Mouse (Mus musculus) CH12.LX (cell line): ENCODE data around the gene Gng8. TPM values are rescaled to one million over a fixed set of nuclear protein-coding genes. Genes with fewer than 3 reads are reported as not detected.

ENCODE experiments used
- DNase-seq: peaks from one replicate; pipeline ENCODE4 v3.0.0-alpha.2; 2013; ENCODE audit errors: extremely low read depth
- H3K27ac ChIP-seq: 2 replicates; pipeline ENCODE4 v1.5.1; 2012; ENCODE audit warnings: low read depth, mild to moderate bottlenecking, control low read depth, moderate library complexity; ENCODE audit not compliant: insufficient read depth
- H3K27me3 ChIP-seq: replicated peaks from 2 replicates; pipeline ENCODE3; 2012; ENCODE audit warnings: inconsistent platforms
- H3K36me3 ChIP-seq, 2 experiments: replicated peaks in 1 of 2; 2 replicates each; pipeline versions ENCODE3 to v1.6.1; 2012; ENCODE audit warnings: inconsistent platforms in 1 of 2, low read length in 1 of 2, mild to moderate bottlenecking in 1 of 2, mixed read lengths in 1 of 2, moderate library complexity in 1 of 2; ENCODE audit not compliant: control insufficient read depth in 1 of 2, insufficient read depth in 1 of 2
- H3K4me1 ChIP-seq, 2 experiments: 2 replicates each; pipeline ENCODE4 v1.6.1; 2012; ENCODE audit warnings: inconsistent platforms in 1 of 2, moderate library complexity in 1 of 2; ENCODE audit not compliant: insufficient read depth in 2 of 2, control insufficient read depth in 1 of 2
- H3K4me2 ChIP-seq: 2 replicates; pipeline ENCODE4 v1.6.1; 2012; ENCODE audit warnings: low read depth, mild to moderate bottlenecking, control low read depth; ENCODE audit not compliant: poor library complexity, insufficient read depth, severe bottlenecking
- H3K4me3 ChIP-seq, 3 experiments: fragments of 150-350 bp in 1 of 3; sonication (generic) in 1 of 3; replicated peaks in 1 of 3; 2 replicates each; pipeline versions ENCODE3 to v1.5.1; 2011 to 2012; ENCODE audit warnings: low read depth in 2 of 3, low read length in 2 of 3, mild to moderate bottlenecking in 2 of 3, moderate library complexity in 2 of 3, control low read depth in 1 of 3, improper control_type of control experiment in 1 of 3, inconsistent platforms in 1 of 3, mixed read lengths in 1 of 3; ENCODE audit not compliant: poor library complexity in 1 of 3
- H3K79me2 ChIP-seq: replicated peaks from 2 replicates; pipeline ENCODE4 v1.6.1; 2012; ENCODE audit warnings: mild to moderate bottlenecking, moderate library complexity; ENCODE audit not compliant: control insufficient read depth, poor library complexity, insufficient read depth, severe bottlenecking; ENCODE audit errors: extremely low read depth
- H3K9ac ChIP-seq: 2 replicates; pipeline ENCODE4 v1.6.1; 2012; ENCODE audit warnings: low read depth, mild to moderate bottlenecking, control low read depth, moderate library complexity; ENCODE audit not compliant: insufficient read depth
- H3K9me3 ChIP-seq: replicated peaks from 2 replicates; pipeline ENCODE3; 2012; ENCODE audit warnings: low read length, inconsistent platforms, mixed read lengths
- BHLHE40 ChIP-seq: IDR thresholded peaks from 2 replicates; pipeline ENCODE4 v1.6.1; 2011; ENCODE audit warnings: mild to moderate bottlenecking, low read depth, low read length, improper control_type of control experiment
- CHD1 ChIP-seq: IDR thresholded peaks from 2 replicates; pipeline ENCODE4 v1.6.1; 2012; ENCODE audit warnings: low read depth, low read length, improper control_type of control experiment, inconsistent platforms
- CHD2 ChIP-seq: IDR thresholded peaks from 2 replicates; pipeline ENCODE4 v1.6.1; 2011; ENCODE audit warnings: low read length, improper control_type of control experiment
- CTCF ChIP-seq, 2 experiments: IDR thresholded peaks in 1 of 2; conservative IDR thresholded peaks in 1 of 2; 2 replicates each; pipeline ENCODE4 v1.5.1; 2011 to 2012; ENCODE audit warnings: low read depth in 2 of 2, low read length in 2 of 2, improper control_type of control experiment in 1 of 2, inconsistent platforms in 1 of 2, mild to moderate bottlenecking in 1 of 2, moderate library complexity in 1 of 2
- E2F4 ChIP-seq: IDR thresholded peaks from 2 replicates; pipeline ENCODE4 v1.6.1; 2011; ENCODE audit warnings: low read depth, low read length, improper control_type of control experiment; ENCODE audit not compliant: insufficient replicate concordance
- ELF1 ChIP-seq: IDR thresholded peaks from 2 replicates; pipeline ENCODE4 v1.6.1; 2014; ENCODE audit warnings: low read depth, mild to moderate bottlenecking, inconsistent platforms, low read length, improper control_type of control experiment
- EP300 ChIP-seq: IDR thresholded peaks from 2 replicates; pipeline ENCODE4 v1.6.1; 2011; ENCODE audit warnings: low read length, improper control_type of control experiment
- ETS1 ChIP-seq: conservative IDR thresholded peaks from 2 replicates; pipeline ENCODE4 v1.6.1; 2012; ENCODE audit warnings: low read depth, mild to moderate bottlenecking, inconsistent platforms, low read length, improper control_type of control experiment, moderate library complexity
- GABPA ChIP-seq: IDR thresholded peaks from 2 replicates; pipeline ENCODE4 v1.6.1; 2012; ENCODE audit warnings: low read depth, low read length, improper control_type of control experiment, inconsistent platforms; ENCODE audit not compliant: insufficient replicate concordance
- HCFC1 ChIP-seq: IDR thresholded peaks from 2 replicates; pipeline ENCODE4 v1.6.1; 2012; ENCODE audit warnings: low read depth, mild to moderate bottlenecking, inconsistent platforms, low read length, improper control_type of control experiment
- IRF4 ChIP-seq: IDR thresholded peaks from 2 replicates; pipeline ENCODE4 v1.6.1; 2014; ENCODE audit warnings: low read depth, mild to moderate bottlenecking, inconsistent platforms, low read length, improper control_type of control experiment
- JUN ChIP-seq: IDR thresholded peaks from 2 replicates; pipeline ENCODE4 v1.6.1; 2011; ENCODE audit warnings: low read depth, mild to moderate bottlenecking, low read length, improper control_type of control experiment, moderate library complexity; ENCODE audit not compliant: insufficient read depth
- JUND ChIP-seq: conservative IDR thresholded peaks from 2 replicates; pipeline ENCODE4 v1.6.1; 2011; ENCODE audit warnings: low read depth, low read length, improper control_type of control experiment
- KAT2A ChIP-seq: IDR thresholded peaks from 2 replicates; pipeline ENCODE4 v1.6.1; 2012; ENCODE audit warnings: low read length, improper control_type of control experiment, inconsistent platforms; ENCODE audit not compliant: insufficient replicate concordance
- MAFK ChIP-seq: IDR thresholded peaks from 2 replicates; pipeline ENCODE4 v1.6.1; 2011; ENCODE audit warnings: low read length, improper control_type of control experiment; ENCODE audit not compliant: insufficient replicate concordance
- MAX ChIP-seq: IDR thresholded peaks from 2 replicates; pipeline ENCODE4 v1.6.1; 2011; ENCODE audit warnings: low read length, improper control_type of control experiment
- MAZ ChIP-seq: IDR thresholded peaks from 2 replicates; pipeline ENCODE4 v1.6.1; 2012; ENCODE audit warnings: low read depth, mild to moderate bottlenecking, inconsistent platforms, low read length, improper control_type of control experiment, moderate library complexity
- MEF2A ChIP-seq: IDR thresholded peaks from 2 replicates; pipeline ENCODE4 v1.6.1; 2014; ENCODE audit warnings: low read depth, mild to moderate bottlenecking, inconsistent platforms, low read length, improper control_type of control experiment, borderline replicate concordance
- MXI1 ChIP-seq: IDR thresholded peaks from 2 replicates; pipeline ENCODE4 v1.6.1; 2011; ENCODE audit warnings: mild to moderate bottlenecking, low read depth, low read length, improper control_type of control experiment
- MYC ChIP-seq: IDR thresholded peaks from 2 replicates; pipeline ENCODE4 v1.6.1; 2011; ENCODE audit warnings: low read depth, mild to moderate bottlenecking, improper control_type of control experiment, low read length
- NELFE ChIP-seq: IDR thresholded peaks from 2 replicates; pipeline ENCODE4 v1.6.1; 2011; ENCODE audit warnings: low read depth, low read length, improper control_type of control experiment
- NRF1 ChIP-seq: IDR thresholded peaks from 2 replicates; pipeline ENCODE4 v1.6.1; 2014; ENCODE audit warnings: low read depth, mild to moderate bottlenecking, inconsistent platforms, low read length, improper control_type of control experiment, moderate library complexity
- PAX5 ChIP-seq: IDR thresholded peaks from 2 replicates; pipeline ENCODE4 v1.6.1; 2012; ENCODE audit warnings: low read length, inconsistent platforms, mixed read lengths
- POLR2A ChIP-seq: IDR thresholded peaks from 2 replicates; pipeline ENCODE4 v1.6.1; 2011; ENCODE audit warnings: low read depth, mild to moderate bottlenecking, improper control_type of control experiment, low read length
- POLR2AphosphoS2 ChIP-seq: IDR thresholded peaks from 2 replicates; pipeline ENCODE4 v1.6.1; 2011; ENCODE audit warnings: low read depth, low read length, improper control_type of control experiment
- RAD21 ChIP-seq: IDR thresholded peaks from 2 replicates; pipeline ENCODE4 v1.6.1; 2011; ENCODE audit warnings: low read depth, mild to moderate bottlenecking, low read length, improper control_type of control experiment, moderate library complexity
- RCOR1 ChIP-seq: conservative IDR thresholded peaks from 2 replicates; pipeline ENCODE4 v1.6.1; 2012; ENCODE audit warnings: low read depth, mild to moderate bottlenecking, inconsistent platforms, low read length, improper control_type of control experiment
- SIN3A ChIP-seq: IDR thresholded peaks from 2 replicates; pipeline ENCODE4 v1.6.1; 2012; ENCODE audit warnings: low read length, improper control_type of control experiment, inconsistent platforms
- SMC3 ChIP-seq: IDR thresholded peaks from 2 replicates; pipeline ENCODE4 v1.6.1; 2011; ENCODE audit warnings: low read depth, low read length, improper control_type of control experiment
- TBP ChIP-seq: conservative IDR thresholded peaks from 2 replicates; pipeline ENCODE4 v1.6.1; 2011; ENCODE audit warnings: low read depth, low read length, improper control_type of control experiment
- TCF12 ChIP-seq: IDR thresholded peaks from 2 replicates; pipeline ENCODE4 v1.6.1; 2014; ENCODE audit warnings: low read depth, mild to moderate bottlenecking, inconsistent platforms, low read length, improper control_type of control experiment
- UBTF ChIP-seq: IDR thresholded peaks from 2 replicates; pipeline ENCODE4 v1.6.1; 2012; ENCODE audit warnings: low read depth, mild to moderate bottlenecking, inconsistent platforms, low read length, improper control_type of control experiment, moderate library complexity
- USF1 ChIP-seq: IDR thresholded peaks from 2 replicates; pipeline ENCODE4 v1.6.1; 2014; ENCODE audit warnings: low read depth, mild to moderate bottlenecking, inconsistent platforms, low read length, improper control_type of control experiment
- USF2 ChIP-seq: conservative IDR thresholded peaks from 2 replicates; pipeline ENCODE4 v1.6.1; 2011; ENCODE audit warnings: low read depth, low read length, improper control_type of control experiment
- ZC3H11A ChIP-seq: IDR thresholded peaks from 2 replicates; pipeline ENCODE4 v1.6.1; 2012; ENCODE audit warnings: low read depth, mild to moderate bottlenecking, inconsistent platforms, low read length, improper control_type of control experiment
- ZKSCAN1 ChIP-seq: IDR thresholded peaks from 2 replicates; pipeline ENCODE4 v1.6.1; 2012; ENCODE audit warnings: low read depth, inconsistent platforms, low read length, improper control_type of control experiment, borderline replicate concordance
- ZMIZ1 ChIP-seq: IDR thresholded peaks from 2 replicates; pipeline ENCODE4 v1.6.1; 2012; ENCODE audit warnings: low read depth, mild to moderate bottlenecking, inconsistent platforms, low read length, improper control_type of control experiment
- ZNF384 ChIP-seq: IDR thresholded peaks from 2 replicates; pipeline ENCODE4 v1.6.1; 2012; ENCODE audit warnings: low read depth, low read length, improper control_type of control experiment, inconsistent platforms
- dilution Hi-C: fragments of 300-500 bp; cut with MboI; formaldehyde crosslinking; loops from 2 replicates; pipeline ENCODE4 v1.14.3; 2020; ENCODE audit warnings: low sequenced_read_pairs; ENCODE audit not compliant: extremely low pct_unique_long_range_greater_than_20kb, extremely low pct_ligation_motif_present
- in situ Hi-C: fragments of 300-500 bp; cut with MboI; formaldehyde crosslinking; loops from 3 replicates; pipeline ENCODE4 v1.14.3; 2019; ENCODE audit warnings: low sequenced_read_pairs, low pct_ligation_motif_present, low pct_unique_long_range_greater_than_20kb, mixed read lengths
- polyA plus RNA-seq: library from polyadenylated mRNA; unstranded; fragments of >175 nt; gene quantifications from 2 replicates; pipeline ENCODE4 v1.2.1, GENCODE M21; 2012; ENCODE audit warnings: low read depth; ENCODE audit not compliant: insufficient read length
- total RNA-seq, 2 experiments: library from RNA; depleted of rRNA; stranded (reverse); fragments of 300-350 nt in 1 of 2; fragments of >200 nt in 1 of 2; gene quantifications; 2 replicates each; pipeline ENCODE4 v1.2.3; 2012 to 2014

The Gng8 gene
- total and polyA plus RNA-seq, 3 experiments = 0.25 to 2.4 TPM; not detected in 1

GRCm38 (mm10) chr7:16906281-16906680, 14.7 kb downstream of the Gng8 start, which contains the start of gene Ptgir:
TSS of gene Ptgir (plus strand) at chr7:16906490.
- H3K36me3 ChIP-seq = peaks cover 3 to 24% of the 10 kb centered on the region in 2 experiments
- no peaks in the 10 kb centered on the region for H3K79me2 ChIP-seq
- no peak for TF ChIP-seq HCFC1
- TF ChIP-seq IRF4 = 0 out of 2 replicates have a peak, but pooled peaks have one; percentile 39
- no peak for TF ChIP-seq ZMIZ1
- TF ChIP-seq SMC3 = no peak
- no peak for TF ChIP-seq PAX5
- no peak for TF ChIP-seq CHD2
- TF ChIP-seq MAFK = no peak
- no peak for TF ChIP-seq JUN
- no peak for TF ChIP-seq USF2
- no peak; the same call in none of the 2 replicates for TF ChIP-seq MAZ
- no peak for TF ChIP-seq E2F4
- TF ChIP-seq BHLHE40 = no peak
- no peak for TF ChIP-seq GABPA
- TF ChIP-seq JUND = no peak
- TF ChIP-seq MEF2A = no peak
- peak; percentile 43; the same call in 1 of the 2 replicates for TF ChIP-seq POLR2A
- TF ChIP-seq ETS1 = no peak
- TF ChIP-seq SIN3A = peak; percentile 46; the same call in 1 of the 2 replicates
- TF ChIP-seq EP300 = no peak
- no peak for TF ChIP-seq ZC3H11A
- no peak for TF ChIP-seq TCF12
- TF ChIP-seq CTCF (conservative IDR thresholded peaks at IDR 0.05 in 1 of 2, IDR thresholded peaks at IDR 0.05 in 1 of 2; ENCODE audit: low read depth in 2 of 2, low read length in 2 of 2) = no peak
- no peak for TF ChIP-seq TBP
- peak; percentile 11; the same call in 1 of the 2 replicates for TF ChIP-seq ELF1
- TF ChIP-seq RCOR1 = no peak
- no peak for TF ChIP-seq MYC
- no peak for TF ChIP-seq POLR2AphosphoS2
- no peak for TF ChIP-seq MXI1
- TF ChIP-seq NRF1 = no peak
- TF ChIP-seq ZKSCAN1 = no peak
- TF ChIP-seq ZNF384 = peak; percentile 47; the same call in 1 of the 2 replicates
- TF ChIP-seq NELFE = no peak
- no peak for TF ChIP-seq KAT2A
- no peak for TF ChIP-seq CHD1
- TF ChIP-seq UBTF = no peak
- TF ChIP-seq MAX = no peak
- no peak for TF ChIP-seq USF1
- no peak for TF ChIP-seq RAD21
- peak within 1 kb of the TSS; percentile 52 to 66 (median 63) for H3K4me3 ChIP-seq
- H3K4me1 ChIP-seq = peaks cover 54 to 80% of the 10 kb centered on the region in 2 experiments
- peak; percentile 78 for DNase-seq
- dilution Hi-C loops (no loop called here), in situ Hi-C loops (loop anchor here (5.0 kb wide), 2 partner anchors 34 to 89 kb away; partner anchors contain the start of genes Fkrp and Strn4)
- H3K9ac ChIP-seq = peak within 1 kb of the TSS; percentile 42
- peak within 1 kb of the TSS; percentile 34 for H3K27ac ChIP-seq
- peak within 1 kb of the TSS; percentile 42 for H3K4me2 ChIP-seq
- H3K9me3 ChIP-seq = no peaks in the 10 kb centered on the region
- no peaks in the 10 kb centered on the region for H3K27me3 ChIP-seq
